Comparison of ENCODE assay signal across 9 mouse cellular contexts in genomic region chr7:113048097-113048795, GRCm38 (mm10).
DNase-seq lines count a peak whose midpoint lies in the region; ATAC-seq and TF ChIP-seq lines count a peak whose summit lies in the region.
"Had no signal": no experiment of that assay in that cellular context is flagged by ENCODE, and none has a peak within 500 bp of the region (broad histone marks: within the 10 kb centered on the region; RNA-seq: fewer than 3 reads in every experiment).

No protein-coding gene starts in this region.

- WGBS in forebrain, embryonic 16.5 days, result 12% methylated on average over 4 of the region's 4 CpGs
- WGBS in limb, embryonic 13.5 days, result 63% methylated on average over 4 of the region's 4 CpGs
- WGBS in thymus, adult 2 months, result 93% methylated on average over 4 of the region's 4 CpGs

- 0 out of 2 replicates have a peak overlapping the region, but pooled peaks have one; percentile 34 for H3K27ac ChIP-seq in forebrain, embryonic 16.5 days (ENCODE audit: low read length)
- 0 out of 2 replicates have a peak overlapping the region, but pooled peaks have one; percentile 23 for H3K27ac ChIP-seq in limb, embryonic 13.5 days
- H3K27ac ChIP-seq in thymus, adult 2 months (ENCODE audit: control insufficient read depth, insufficient read depth, low read length), result no peak overlapping the region
- H3K27ac ChIP-seq: limb, embryonic 15.5 days had no signal

- peak; percentile 92 for ATAC-seq in forebrain, embryonic 16.5 days
- peak; percentile 66; the same call in 1 of the 2 replicates for ATAC-seq in limb, embryonic 13.5 days (ENCODE audit: low FRiP score, low read depth)

- H3K9me3 ChIP-seq in forebrain, embryonic 16.5 days (ENCODE audit: control insufficient read depth, low read length), result no peaks in the 10 kb centered on the region
- H3K9me3 ChIP-seq in limb, embryonic 13.5 days, result no peaks in the 10 kb centered on the region
- H3K9me3 ChIP-seq: limb, embryonic 15.5 days had no signal

- no peaks in the 10 kb centered on the region for H3K27me3 ChIP-seq in forebrain, embryonic 16.5 days (replicated peaks; ENCODE audit: control insufficient read depth, insufficient read depth, low read length)
- no peaks in the 10 kb centered on the region for H3K27me3 ChIP-seq in limb, embryonic 13.5 days
- H3K27me3 ChIP-seq in thymus, adult 2 months (ENCODE audit: control insufficient read depth, insufficient read depth, low read length), result no peaks in the 10 kb centered on the region
- H3K27me3 ChIP-seq: limb, embryonic 15.5 days had no signal

- intact Hi-C loops in gastrocnemius, postnatal 14 days (cut with DNase I; ENCODE audit: low total_unique reads), result no loop called here
- intact Hi-C loops in gastrocnemius, postnatal 36 days (cut with DNase I), result no loop called here

- peaks cover 5% of the 10 kb centered on the region for H3K4me1 ChIP-seq in forebrain, embryonic 16.5 days (replicated peaks; ENCODE audit: control insufficient read depth, insufficient read depth, low read length)
- peaks cover 9% of the 10 kb centered on the region for H3K4me1 ChIP-seq in limb, embryonic 13.5 days
- H3K4me1 ChIP-seq in thymus, adult 2 months (replicated peaks; ENCODE audit: control insufficient read depth, insufficient read depth, low read length), result no peaks in the 10 kb centered on the region

- H3K9ac ChIP-seq in forebrain, embryonic 16.5 days (replicated peaks; ENCODE audit: low read depth, low read length), result no peak overlapping the region
- H3K9ac ChIP-seq in limb, embryonic 13.5 days, result no peak overlapping the region
- H3K9ac ChIP-seq: limb, embryonic 15.5 days had no signal

- TF ChIP-seq POLR2A in thymus, adult 2 months (IDR thresholded peaks at IDR 0.05; ENCODE audit: control insufficient read depth, extremely low read depth, insufficient read depth, low read length, poor library complexity), result no peak

- DNase-seq in gastrocnemius, postnatal 14 days, result peak; percentile 17
- no peak for DNase-seq in gastrocnemius, postnatal 36 days
- peak; percentile 52 to 87 for DNase-seq in adrenal gland, adult (ENCODE audit: inconsistent age in 2 of 2, low spot score in 1 of 2)
- DNase-seq in ovary, adult 18-20 months (ENCODE audit: low spot score), result peak; percentile 19
- no peak for DNase-seq in thymus, adult 2 months
- DNase-seq in gastrocnemius, postnatal 10 days, result no peak

- H3K36me3 ChIP-seq in forebrain, embryonic 16.5 days (ENCODE audit: control insufficient read depth, insufficient read depth), result no peaks in the 10 kb centered on the region
- H3K36me3 ChIP-seq in limb, embryonic 13.5 days, result no peaks in the 10 kb centered on the region
- H3K36me3 ChIP-seq in thymus, adult 2 months (ENCODE audit: control insufficient read depth, insufficient read depth, low read length), result no peaks in the 10 kb centered on the region
- H3K36me3 ChIP-seq: limb, embryonic 15.5 days had no signal

- no peak overlapping the region for H3K4me3 ChIP-seq in forebrain, embryonic 16.5 days (replicated peaks; ENCODE audit: low read length)
- H3K4me3 ChIP-seq in limb, embryonic 13.5 days, result no peak overlapping the region
- no peak overlapping the region for H3K4me3 ChIP-seq in thymus, adult 2 months (ENCODE audit: control insufficient read depth, insufficient read depth, low read length)
- H3K4me3 ChIP-seq: limb, embryonic 15.5 days had no signal

- H3K4me2 ChIP-seq in forebrain, embryonic 16.5 days (ENCODE audit: low read length), result no peak overlapping the region
- H3K4me2 ChIP-seq in limb, embryonic 13.5 days (replicated peaks), result no peak overlapping the region
- H3K4me2 ChIP-seq: limb, embryonic 15.5 days had no signal

- no peak for TF ChIP-seq CTCF in thymus, adult 2 months (IDR thresholded peaks at IDR 0.05; ENCODE audit: borderline replicate concordance, control insufficient read depth, extremely low read depth, insufficient read depth, low read length, poor library complexity)

Comparison
In these comparisons a context has a peak if more than half of its experiments do, and no peak if none do; other contexts are left out.
1. DNase-seq: peak in gastrocnemius, postnatal 14 days (single experiment), adrenal gland, adult (2 of 2) and ovary, adult 18-20 months (single experiment); none in gastrocnemius, postnatal 36 days (0 of 2), thymus, adult 2 months (single experiment) and gastrocnemius, postnatal 10 days (single experiment).